Mouse (Mus musculus) heart, embryonic 14.5 days (tissue): ENCODE measurements around the gene Grin3b. TPM values are rescaled to one million over a fixed set of nuclear protein-coding genes. Genes with fewer than 3 reads are reported as not detected.

Experiments
- ATAC-seq: fragments of 200-750 bp; cut with Nextera tagmentation; 2 replicates; pipeline ENCODE4 v1.8.0; 2017; ENCODE audit warnings: low read depth, moderate TSS enrichment; ENCODE audit not compliant: insufficient number of reproducible peaks, insufficient read depth, low FRiP score
- H3K27ac ChIP-seq, 2 experiments: fragments of 200-500 bp in 1 of 2; fragments of 300-500 bp in 1 of 2; sonication (generic) in 1 of 2; replicated peaks in 1 of 2; 2 replicates each; pipeline ENCODE4 v1.5.1; 2012 to 2014; ENCODE audit warnings: low read depth in 2 of 2, low read length in 2 of 2, control low read depth in 1 of 2, mild to moderate bottlenecking in 1 of 2, mixed read lengths in 1 of 2; ENCODE audit not compliant: control insufficient read depth in 1 of 2, insufficient read depth in 1 of 2
- H3K27me3 ChIP-seq: fragments of 300-500 bp; sonication (generic); 2 replicates; pipeline ENCODE4 v1.6.1; 2014; ENCODE audit warnings: mild to moderate bottlenecking, low read length, control low read depth; ENCODE audit not compliant: control insufficient read depth, insufficient read depth
- H3K36me3 ChIP-seq: fragments of 300-500 bp; sonication (generic); 2 replicates; pipeline ENCODE4 v1.6.1; 2014; ENCODE audit warnings: mild to moderate bottlenecking, control low read depth, low read length, mixed read lengths; ENCODE audit not compliant: control insufficient read depth, insufficient read depth
- H3K4me1 ChIP-seq, 2 experiments: fragments of 200-500 bp in 1 of 2; fragments of 300-500 bp in 1 of 2; sonication (generic) in 1 of 2; 2 replicates each; pipeline ENCODE4 v1.6.1; 2012 to 2014; ENCODE audit warnings: low read length in 2 of 2, control low read depth in 1 of 2, mixed read lengths in 1 of 2; ENCODE audit not compliant: control insufficient read depth in 2 of 2, insufficient read depth in 2 of 2
- H3K4me2 ChIP-seq: fragments of 300-500 bp; sonication (generic); 2 replicates; pipeline ENCODE4 v1.6.1; 2014; ENCODE audit warnings: mild to moderate bottlenecking, low read length
- H3K4me3 ChIP-seq, 2 experiments: fragments of 200-500 bp in 1 of 2; fragments of 300-500 bp in 1 of 2; sonication (generic) in 1 of 2; 2 replicates each; pipeline ENCODE4 v1.5.1; 2012 to 2014; ENCODE audit warnings: low read length in 2 of 2, mild to moderate bottlenecking in 2 of 2, control low read depth in 1 of 2, low read depth in 1 of 2, moderate library complexity in 1 of 2; ENCODE audit not compliant: control insufficient read depth in 1 of 2, insufficient read depth in 1 of 2
- H3K9ac ChIP-seq: fragments of 300-500 bp; sonication (generic); 2 replicates; pipeline ENCODE4 v1.6.1; 2014; ENCODE audit warnings: mild to moderate bottlenecking, low read length
- H3K9me3 ChIP-seq: fragments of 300-500 bp; sonication (generic); 2 replicates; pipeline ENCODE4 v1.6.1; 2016; ENCODE audit warnings: low read length, control low read depth; ENCODE audit not compliant: control insufficient read depth
- WGBS: fragments of 180-500 bp; shearing (Covaris S2); extraction: QIAGEN DNeasy Blood & Tissue Kit; methylation state at CpG from one replicate; pipeline ENCODE4 v1.1.7; 2014; 5-methylcytosine and 5-hydroxymethylcytosine counted together
- polyA plus RNA-seq: library from polyadenylated mRNA; unstranded; fragments of >200 nt; fragmentation: Nextera tagmentation; extraction: Ambion mirVana; gene quantifications from 2 replicates; pipeline ENCODE4 v1.2.1, GENCODE M21; 2014

Grin3b gene
- polyA plus RNA-seq, 1 experiment from 2014 or later = 0.18 TPM

- Histone ChIP-seq H3K27ac (0 out of 4 replicates have a peak overlapping the region, but pooled peaks of 1 of the 2 experiments have one; percentile 80), H3K4me3 (no peak overlapping the region), H3K36me3 (peaks cover 22% of the 10 kb centered on the region; the same call in 1 of the 2 replicates), H3K9ac (no peak overlapping the region), H3K4me1 (peaks cover 46 to 63% of the 10 kb centered on the region in 2 experiments), H3K4me2 (peak overlapping the region; percentile 60; the same call in 1 of the 2 replicates), H3K27me3 (no peaks in the 10 kb centered on the region), H3K9me3 (no peaks in the 10 kb centered on the region)
- 88% methylated on average over 11 of the region's 11 CpGs for WGBS
- ATAC-seq = no peak
Measured at GRCm38 (mm10) chr10:79937775-79938526, 32.6 kb upstream of the Grin3b start.

DNA sequence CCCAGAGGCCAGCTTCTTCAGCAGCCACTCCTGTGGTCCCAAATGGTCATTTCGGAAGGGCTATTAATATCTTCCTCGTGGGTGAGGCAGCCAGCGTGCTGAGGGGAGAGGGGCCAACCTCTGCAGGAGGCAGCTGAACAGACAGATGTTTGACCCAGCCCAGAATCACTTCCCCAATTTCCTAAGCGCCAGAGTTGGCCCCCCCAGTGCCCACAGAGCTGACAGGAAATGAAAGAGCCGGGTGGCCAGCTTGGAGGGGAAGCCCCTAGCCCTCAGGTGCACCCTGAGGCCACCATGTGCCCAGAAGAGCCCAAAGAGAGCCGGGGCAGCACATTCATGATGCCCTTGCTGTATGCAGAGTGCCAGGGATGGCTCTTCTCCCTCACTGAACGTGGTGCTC lies 29.8 kb upstream of the Grin3b start:
- no peaks in the 10 kb centered on the region for H3K9me3 ChIP-seq
- no peak overlapping the region for H3K4me3 ChIP-seq
- no peak for ATAC-seq
- 46% methylated on average over 7 of the region's 7 CpGs for WGBS
- peak overlapping the region in 1 of 2 experiments; percentile 6; a peak in 1 of 4 replicates for H3K27ac ChIP-seq
- 0 out of 2 replicates have a peak, but pooled peaks cover 4% of the 10 kb centered on the region for H3K36me3 ChIP-seq
- peaks cover 38 to 46% of the 10 kb centered on the region in 2 experiments for H3K4me1 ChIP-seq
- no peaks in the 10 kb centered on the region for H3K27me3 ChIP-seq
- H3K4me2 ChIP-seq = peak overlapping the region; percentile 37
- peak overlapping the region; percentile 12; the same call in 1 of the 2 replicates for H3K9ac ChIP-seq

DNA sequence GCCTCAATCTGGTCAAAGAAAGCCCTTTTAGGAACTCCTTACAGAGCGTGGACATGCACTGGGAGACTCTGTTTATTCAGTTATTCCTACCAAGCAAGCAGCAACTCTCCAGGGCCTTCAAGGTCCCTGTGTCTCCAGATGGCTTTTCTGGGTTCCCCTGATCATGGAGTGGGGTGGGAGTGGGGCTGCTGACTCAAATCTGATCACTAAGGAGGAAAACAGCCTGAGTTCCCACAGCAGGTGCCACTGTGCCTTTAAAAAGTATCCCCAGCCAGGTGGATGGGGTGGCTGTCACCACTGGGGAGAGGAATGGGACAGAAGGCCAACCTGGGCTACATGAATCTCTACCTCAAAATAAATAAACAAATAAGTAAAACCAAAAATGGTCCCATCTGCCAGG lies 27.5 kb upstream of the Grin3b start:
- Histone ChIP-seq H3K9me3 (no peaks in the 10 kb centered on the region), H3K4me3 (no peak overlapping the region), H3K4me1 (peaks cover 34 to 39% of the 10 kb centered on the region in 2 experiments), H3K36me3 (0 out of 2 replicates have a peak, but pooled peaks cover 3% of the 10 kb centered on the region), H3K4me2 (no peak overlapping the region), H3K27ac (no peak overlapping the region), H3K27me3 (no peaks in the 10 kb centered on the region), H3K9ac (no peak overlapping the region)
- WGBS = 88% methylated on average over 1 of the region's 1 CpGs
- ATAC-seq = no peak

- Histone ChIP-seq H3K4me2 (no peak overlapping the region), H3K4me3 (no peak overlapping the region), H3K9ac (no peak overlapping the region), H3K4me1 (peaks cover 34 to 35% of the 10 kb centered on the region in 2 experiments), H3K9me3 (no peaks in the 10 kb centered on the region), H3K36me3 (peaks cover 5% of the 10 kb centered on the region; the same call in 1 of the 2 replicates), H3K27me3 (no peaks in the 10 kb centered on the region), H3K27ac (no peak overlapping the region)
- WGBS = 82% methylated on average over 9 of the region's 9 CpGs
- no peak for ATAC-seq
Measured at GRCm38 (mm10) chr10:79943471-79943901, 27.0 kb upstream of the Grin3b start.

GRCm38 (mm10) chr10:79945507-79946234 lies 24.8 kb upstream of the Grin3b start:
- Histone ChIP-seq H3K4me1 (peaks cover 23 to 26% of the 10 kb centered on the region in 2 experiments), H3K27ac (no peak overlapping the region; a peak in 1 of 4 replicates), H3K9ac (peak overlapping the region; percentile 40; the same call in 1 of the 2 replicates), H3K27me3 (no peaks in the 10 kb centered on the region), H3K36me3 (peaks cover 27% of the 10 kb centered on the region), H3K9me3 (no peaks in the 10 kb centered on the region), H3K4me2 (peak overlapping the region; percentile 1; the same call in 1 of the 2 replicates), H3K4me3 (no peak overlapping the region)
- 46% methylated on average over 16 of the region's 16 CpGs for WGBS
- no peak for ATAC-seq

- Histone ChIP-seq H3K4me1 (peaks cover 20% of the 10 kb centered on the region in 2 experiments), H3K36me3 (peaks cover 38% of the 10 kb centered on the region), H3K9me3 (no peaks in the 10 kb centered on the region), H3K4me3 (no peak overlapping the region), H3K27ac (0 out of 4 replicates have a peak overlapping the region, but pooled peaks have one; percentile 16 to 24), H3K4me2 (no peak overlapping the region), H3K9ac (peak overlapping the region; percentile 53), H3K27me3 (no peaks in the 10 kb centered on the region)
- ATAC-seq = no peak
- 28% methylated on average over 7 of the region's 7 CpGs for WGBS
Measured at GRCm38 (mm10) chr10:79946752-79947322, 23.7 kb upstream of the Grin3b start.

GRCm38 (mm10) chr10:79947502-79947901 lies 23.0 kb upstream of the Grin3b start:
- peaks cover 20% of the 10 kb centered on the region in 2 experiments for H3K4me1 ChIP-seq
- no peak overlapping the region for H3K27ac ChIP-seq
- H3K27me3 ChIP-seq = no peaks in the 10 kb centered on the region
- no peak overlapping the region for H3K4me3 ChIP-seq
- no peak overlapping the region for H3K9ac ChIP-seq
- H3K36me3 ChIP-seq = peaks cover 39% of the 10 kb centered on the region
- H3K9me3 ChIP-seq = no peaks in the 10 kb centered on the region
- 70% methylated on average over 6 of the region's 6 CpGs for WGBS
- H3K4me2 ChIP-seq = no peak overlapping the region
- no peak for ATAC-seq
